Mouse (Mus musculus) v-Abl transformed pro-B cells (cell line): ENCODE results near the gene Ggn.
"Not testable (repeated sequence)": the region's sequence is repeated elsewhere in the genome, so short reads cannot be mapped to it uniquely, and the experiment has no call there.

Experiments used
- in situ Hi-C, 2 experiments: fragments of 400-800 bp; cut with MboI; formaldehyde crosslinking; loops; one replicate each; pipeline ENCODE4 v1.15.1; 2025; ENCODE audit not compliant: unreplicated experiment in 2 of 2

Ggn gene

DNA sequence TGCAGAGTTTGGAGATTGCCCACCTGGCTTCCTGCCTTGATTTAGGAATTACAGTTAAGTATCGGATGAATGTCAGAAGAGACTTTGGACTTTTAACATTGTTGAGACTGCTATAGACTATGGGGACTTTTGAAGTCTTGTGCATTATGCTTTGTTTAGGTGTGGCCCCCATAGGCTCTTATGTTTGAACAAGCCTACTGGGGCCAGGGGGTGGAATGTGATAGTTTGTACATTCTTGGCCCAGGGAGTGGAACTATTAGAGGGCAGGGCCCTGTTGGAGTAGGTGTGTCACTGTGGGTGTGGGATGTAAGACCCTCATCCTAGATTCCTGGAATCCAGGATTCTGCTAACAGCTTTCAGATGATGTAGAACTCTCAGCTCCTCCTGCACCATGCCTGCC is 24.2 kb downstream of the Ggn start:
- in situ Hi-C loops: not testable (repeated sequence)

DNA sequence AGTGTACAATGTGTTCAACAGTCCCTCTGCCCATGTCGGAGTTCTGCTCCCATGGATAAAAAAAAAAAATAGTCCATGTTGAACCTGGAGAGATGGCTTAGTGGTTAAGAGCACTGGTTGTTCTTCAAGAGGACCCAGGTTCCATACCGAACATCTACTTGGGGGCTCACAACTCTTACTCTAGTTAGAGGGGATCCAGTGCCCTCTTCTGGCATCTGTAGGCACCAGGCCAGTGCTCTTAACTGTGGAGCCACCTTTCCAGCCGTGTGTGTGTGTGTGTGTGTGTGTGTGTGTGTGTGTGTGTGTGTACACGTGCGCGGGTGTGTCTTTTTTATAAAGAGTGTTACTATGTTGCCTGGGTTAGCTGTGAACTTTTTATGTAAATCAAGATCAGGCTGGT is 32.6 kb downstream of the Ggn start:
- in situ Hi-C loops: no loop called here

DNA sequence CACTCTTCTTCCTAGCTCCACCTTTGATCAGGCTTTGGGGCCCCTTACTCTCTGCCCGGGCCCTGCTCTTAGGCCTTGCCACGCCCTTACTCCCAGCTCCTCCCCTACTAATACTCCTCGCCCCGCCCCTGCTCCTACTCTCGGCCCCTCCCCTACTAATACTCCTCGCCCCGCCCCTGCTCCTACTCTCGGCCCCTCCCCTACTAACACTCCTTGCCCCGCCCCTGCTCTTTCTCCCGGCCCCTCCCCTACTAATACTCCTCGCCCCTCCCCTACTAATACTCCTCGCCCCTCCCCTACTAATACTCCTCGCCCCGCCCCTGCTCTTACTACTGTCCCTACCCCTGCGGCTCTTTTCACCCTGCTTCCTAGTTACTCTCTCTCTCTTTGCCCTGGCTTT is 41.0 kb downstream of the Ggn start:
- in situ Hi-C loops: not testable (repeated sequence)

DNA sequence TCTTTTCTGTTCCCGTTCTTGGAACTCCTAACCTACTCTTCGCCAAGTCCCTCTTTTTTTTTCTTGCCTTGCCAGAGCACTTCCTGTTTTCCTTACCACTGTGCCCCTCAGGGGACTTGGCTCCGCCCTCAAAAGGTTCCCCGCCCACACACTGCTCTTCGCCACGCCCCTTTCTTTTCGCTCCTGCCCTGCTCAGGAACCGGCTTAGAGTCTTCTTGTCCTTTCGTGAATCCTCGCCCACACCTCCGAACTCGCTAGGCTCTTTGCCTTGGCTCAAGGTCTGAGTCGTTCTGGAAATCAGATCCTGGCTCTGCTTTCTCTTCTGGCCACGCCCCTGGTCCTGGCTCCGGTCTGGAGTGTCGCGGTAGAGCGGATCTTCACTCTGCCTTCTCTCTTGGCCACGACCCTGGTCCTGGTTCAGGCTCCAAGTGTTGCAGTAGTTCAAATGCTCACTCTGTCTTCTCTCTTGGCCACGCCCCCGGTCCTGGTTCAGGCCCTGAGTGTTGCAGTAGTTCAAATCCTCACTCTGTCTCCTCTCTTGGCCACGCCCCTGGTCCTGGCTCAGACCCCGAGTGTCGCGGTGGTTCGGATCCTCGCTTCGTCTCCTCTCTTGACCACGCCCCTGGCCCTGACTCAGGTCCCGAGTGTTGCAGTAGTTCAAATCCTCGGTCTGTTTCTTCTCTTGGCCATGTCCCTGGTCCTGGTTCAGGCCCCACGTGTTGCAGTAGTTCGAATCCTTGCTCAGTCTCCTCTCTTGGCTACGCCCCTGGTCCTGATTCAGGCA is 41.6 kb downstream of the Ggn start:
- in situ Hi-C loops: no loop called here

DNA sequence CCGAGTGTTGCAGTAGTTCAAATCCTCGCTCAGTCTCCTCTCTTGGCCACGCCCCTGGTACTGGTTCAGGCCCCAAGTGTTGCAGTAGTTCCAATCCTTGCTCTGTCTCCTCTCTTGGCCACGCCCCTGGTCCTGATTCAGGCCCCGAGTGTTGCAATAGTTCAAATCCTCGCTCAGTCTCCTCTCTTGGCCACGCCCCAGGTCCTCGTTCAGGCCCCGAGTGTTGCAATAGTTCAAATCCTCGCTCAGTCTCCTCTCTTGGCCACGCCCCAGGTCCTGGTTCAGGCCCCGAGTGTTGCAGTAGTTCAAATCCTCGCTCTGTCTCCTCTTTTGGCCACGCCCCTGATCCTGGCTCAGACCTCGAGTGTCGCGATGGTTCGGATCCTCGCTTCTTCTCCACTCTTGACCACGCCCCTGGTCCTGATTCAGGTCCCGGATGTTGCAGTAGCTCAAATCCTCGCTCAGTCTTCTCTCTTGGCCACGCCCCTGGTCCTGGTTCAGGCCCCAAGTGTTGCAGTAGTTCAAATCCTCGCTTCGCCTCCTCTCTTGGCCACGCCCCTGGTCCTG is 42.3 kb downstream of the Ggn start:
- in situ Hi-C loops: no loop called here

DNA sequence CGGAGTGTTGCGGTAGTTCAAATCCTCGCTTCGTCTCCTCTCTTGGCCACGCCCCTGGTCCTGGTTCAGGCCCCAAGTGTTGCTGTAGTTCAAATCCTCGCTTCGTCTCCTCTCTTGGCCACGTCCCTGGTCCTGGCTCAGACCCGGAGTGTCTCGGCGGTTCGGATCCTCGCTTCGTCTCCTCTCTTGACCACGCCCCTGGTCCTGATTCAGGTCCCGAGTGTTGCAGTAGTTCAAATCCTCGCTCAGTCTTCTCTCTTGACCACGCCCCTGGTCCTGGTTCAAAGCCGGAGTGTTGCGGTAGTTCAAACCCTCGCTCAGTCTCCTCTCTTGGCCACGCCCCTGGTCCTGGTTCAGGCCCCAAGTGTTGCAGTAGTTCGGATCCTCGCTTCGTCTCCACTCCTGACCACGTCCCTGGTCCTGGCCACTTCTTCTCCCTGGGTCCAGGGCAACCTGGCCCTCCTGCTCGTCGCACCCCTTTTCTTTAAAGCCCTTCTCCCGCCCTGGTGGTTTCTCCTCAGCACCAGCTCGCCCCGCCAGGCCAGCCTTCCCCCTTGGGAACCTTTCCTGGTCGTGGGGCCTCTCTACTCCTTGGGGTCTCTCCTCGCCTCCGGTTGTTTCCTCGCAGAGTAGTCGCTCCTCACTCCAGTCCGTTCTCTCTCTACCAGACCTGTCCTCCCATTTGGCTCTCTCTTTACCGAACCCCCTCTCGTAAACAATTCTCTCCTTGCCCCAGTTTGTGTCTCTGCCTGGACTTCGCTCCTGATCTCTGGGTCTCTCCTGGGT is 43.0 kb downstream of the Ggn start:
- in situ Hi-C loops: not testable (repeated sequence)

DNA sequence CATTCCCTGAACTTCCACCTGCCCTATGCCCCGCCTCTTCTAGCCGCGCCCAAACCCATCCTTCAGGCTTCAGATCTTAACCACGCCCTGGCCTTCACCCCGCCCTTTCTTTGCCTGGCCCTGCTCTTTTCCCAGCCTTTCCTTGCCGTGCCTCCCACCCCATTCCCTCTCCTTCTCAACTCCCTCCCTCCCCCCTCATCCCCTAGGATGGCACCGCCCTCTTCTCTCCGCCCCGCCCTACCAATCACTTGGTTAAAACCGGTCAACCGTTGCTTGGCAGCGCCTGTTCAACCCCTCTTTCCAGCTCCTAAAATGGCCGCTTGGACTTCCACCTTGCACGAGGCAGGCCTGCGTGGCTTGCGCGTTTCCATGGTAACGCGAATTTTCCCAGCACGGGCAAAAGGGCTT is 43.7 kb downstream of the Ggn start, which contains the start of gene Catsperg1:
Gene Catsperg1 (minus strand): TSS at position 361 of the 408 bp plus-strand sequence.
- in situ Hi-C loops: no loop called here

DNA sequence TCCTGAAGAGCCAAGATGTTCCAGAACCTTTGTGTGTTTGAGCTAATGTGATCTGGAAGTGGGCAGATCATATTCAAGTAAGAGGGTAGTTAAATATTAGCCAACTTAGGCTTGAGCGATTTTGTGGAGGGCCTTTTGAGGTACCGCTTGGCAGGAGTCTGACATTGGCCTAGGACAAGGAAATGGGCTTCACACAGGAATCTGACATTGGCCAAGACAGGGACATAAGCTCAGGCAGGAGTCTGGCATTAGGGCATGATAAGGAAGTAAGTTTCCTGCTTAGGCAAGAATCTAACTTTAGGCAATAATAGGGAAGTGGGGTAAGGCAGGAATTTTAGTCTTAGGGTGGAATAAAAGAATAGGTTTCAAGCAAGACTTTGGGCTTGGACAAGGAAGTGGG is 44.2 kb downstream of the Ggn start:
- in situ Hi-C loops: no loop called here

DNA sequence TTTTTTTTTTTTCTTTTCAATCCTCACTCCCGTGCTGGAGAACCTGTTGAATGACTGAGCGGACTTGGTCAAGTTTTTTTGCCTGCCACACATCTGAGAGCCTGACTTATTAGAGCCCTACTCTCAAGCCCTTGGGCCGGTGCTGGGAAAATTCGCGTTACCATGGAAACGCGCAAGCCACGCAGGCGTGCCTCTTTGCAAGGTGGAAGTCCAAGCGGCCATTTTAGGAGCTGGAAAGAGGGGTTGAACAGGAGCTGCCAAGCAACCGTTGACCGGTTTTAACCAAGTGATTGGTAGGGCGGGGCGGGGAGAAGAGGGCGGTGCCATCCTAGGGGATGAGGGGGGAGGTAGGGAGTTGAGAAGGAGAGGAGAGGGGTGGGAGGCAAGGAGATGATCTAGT is 44.8 kb downstream of the Ggn start:
- in situ Hi-C loops: no loop called here
